Mouse (Mus musculus) limb, embryonic 13.5 days (tissue): ENCODE results near the gene Ptk6. TPM values are rescaled to one million over a fixed set of nuclear protein-coding genes. Genes with fewer than 3 reads are reported as not detected.
A peak's percentile ranks its signal among the peaks of the same experiment; 100 is the strongest.

Experiments used
- ATAC-seq: fragments of 200-750 bp; cut with Nextera tagmentation; 2 replicates; pipeline ENCODE4 v1.8.0; 2017; ENCODE audit warnings: low read depth, moderate number of reproducible peaks, moderate TSS enrichment; ENCODE audit not compliant: low FRiP score
- H3K27ac ChIP-seq: fragments of 300-500 bp; sonication (generic); 2 replicates; pipeline ENCODE4 v1.5.1; 2015; ENCODE audit warnings: inconsistent platforms, mild to moderate bottlenecking, moderate library complexity
- H3K27me3 ChIP-seq: fragments of 300-500 bp; sonication (generic); 2 replicates; pipeline ENCODE4 v1.6.1; 2015; ENCODE audit warnings: mild to moderate bottlenecking, inconsistent platforms
- H3K36me3 ChIP-seq: fragments of 300-500 bp; sonication (generic); 2 replicates; pipeline ENCODE4 v1.6.1; 2015; ENCODE audit warnings: inconsistent platforms, mild to moderate bottlenecking, moderate library complexity
- H3K4me1 ChIP-seq: fragments of 300-500 bp; sonication (generic); 2 replicates; pipeline ENCODE4 v1.6.1; 2015; ENCODE audit warnings: inconsistent platforms
- H3K4me2 ChIP-seq: fragments of 300-500 bp; sonication (generic); replicated peaks from 2 replicates; pipeline ENCODE4 v1.6.1; 2015; ENCODE audit warnings: inconsistent platforms, mild to moderate bottlenecking, moderate library complexity
- H3K4me3 ChIP-seq: fragments of 300-500 bp; sonication (generic); 2 replicates; pipeline ENCODE4 v1.5.1; 2015; ENCODE audit warnings: moderate library complexity, mild to moderate bottlenecking, inconsistent platforms
- H3K9ac ChIP-seq: fragments of 300-500 bp; sonication (generic); 2 replicates; pipeline ENCODE4 v1.6.1; 2015; ENCODE audit warnings: mild to moderate bottlenecking, inconsistent platforms
- H3K9me3 ChIP-seq: fragments of 300-500 bp; sonication (generic); 2 replicates; pipeline ENCODE4 v1.6.1; 2016; ENCODE audit warnings: inconsistent platforms
- WGBS: fragments of 180-500 bp; shearing (Covaris S2); methylation state at CpG from one replicate; pipeline ENCODE4 v1.1.7; 2015; 5-methylcytosine and 5-hydroxymethylcytosine counted together
- polyA plus RNA-seq: library from polyadenylated mRNA; unstranded; fragments of >200 nt; fragmentation: Nextera tagmentation; extraction: Ambion mirVana; gene quantifications from 2 replicates; pipeline ENCODE4 v1.2.1, GENCODE M21; 2015

Ptk6 gene
- polyA plus RNA-seq, 1 experiment from 2014 or later, result not detected

GRCm38 (mm10) chr2:181188681-181189080 lies 13.9 kb downstream of the Ptk6 start:
- peak overlapping the region; percentile 78 for H3K4me2 ChIP-seq
- H3K27ac ChIP-seq, result peak overlapping the region; percentile 22; the same call in 1 of the 2 replicates
- H3K9ac ChIP-seq, result peak overlapping the region; percentile 39
- peaks cover 12% of the 10 kb centered on the region for H3K36me3 ChIP-seq
- peak overlapping the region; percentile 73 for H3K4me3 ChIP-seq
- H3K4me1 ChIP-seq, result peaks cover 10% of the 10 kb centered on the region
- ATAC-seq, result no peak
- no peaks in the 10 kb centered on the region for H3K9me3 ChIP-seq
- WGBS, result 47% methylated on average over 2 of the region's 2 CpGs
- H3K27me3 ChIP-seq, result no peaks in the 10 kb centered on the region

- Histone ChIP-seq H3K4me3 (peak within 1 kb of the TSS; percentile 73), H3K4me1 (peaks cover 10% of the 10 kb centered on the region), H3K36me3 (peaks cover 12% of the 10 kb centered on the region), H3K27ac (peak within 1 kb of the TSS; percentile 96), H3K9me3 (no peaks in the 10 kb centered on the region), H3K9ac (peak within 1 kb of the TSS; percentile 93), H3K4me2 (peak within 1 kb of the TSS; percentile 78), H3K27me3 (no peaks in the 10 kb centered on the region)
- ATAC-seq, result peak; percentile 94
- under 1% methylated on average over 64 of the region's 64 CpGs for WGBS
These were observed 15.2 kb downstream of the Ptk6 start, which contains the start of gene Ppdpf for GRCm38 (mm10) chr2:181187121-181188000. Gene Ppdpf, plus strand, starts transcription at chr2:181187247.

GRCm38 (mm10) chr2:181186635-181187034 lies 16.0 kb downstream of the Ptk6 start:
- H3K27ac ChIP-seq, result peak overlapping the region; percentile 96
- peaks cover 10% of the 10 kb centered on the region for H3K4me1 ChIP-seq
- ATAC-seq, result peak; percentile 81
- H3K9me3 ChIP-seq, result no peaks in the 10 kb centered on the region
- H3K9ac ChIP-seq, result peak overlapping the region; percentile 93
- H3K36me3 ChIP-seq, result peaks cover 12% of the 10 kb centered on the region
- H3K27me3 ChIP-seq, result no peaks in the 10 kb centered on the region
- H3K4me3 ChIP-seq, result peak overlapping the region; percentile 73
- H3K4me2 ChIP-seq, result peak overlapping the region; percentile 78
- WGBS, result under 1% methylated on average over 14 of the region's 14 CpGs

GRCm38 (mm10) chr2:181180898-181181297 lies 21.7 kb downstream of the Ptk6 start:
- WGBS, result 80% methylated on average over 6 of the region's 6 CpGs
- no peak for ATAC-seq
- Histone ChIP-seq H3K36me3 (no peaks in the 10 kb centered on the region), H3K9me3 (no peaks in the 10 kb centered on the region), H3K9ac (no peak overlapping the region), H3K4me3 (no peak overlapping the region), H3K4me2 (no peak overlapping the region), H3K4me1 (no peaks in the 10 kb centered on the region), H3K27me3 (no peaks in the 10 kb centered on the region), H3K27ac (no peak overlapping the region)

- Histone ChIP-seq H3K4me3 (no peak overlapping the region), H3K4me1 (no peaks in the 10 kb centered on the region), H3K9me3 (no peaks in the 10 kb centered on the region), H3K9ac (no peak overlapping the region), H3K36me3 (no peaks in the 10 kb centered on the region), H3K27me3 (no peaks in the 10 kb centered on the region), H3K4me2 (no peak overlapping the region), H3K27ac (no peak overlapping the region)
- WGBS, result 77% methylated on average over 5 of the region's 5 CpGs
- no peak for ATAC-seq
These were observed 24.1 kb downstream of the Ptk6 start for GRCm38 (mm10) chr2:181178471-181178870.

- Histone ChIP-seq H3K27ac (no peak overlapping the region), H3K9ac (no peak overlapping the region), H3K4me1 (no peaks in the 10 kb centered on the region), H3K27me3 (no peaks in the 10 kb centered on the region), H3K4me2 (no peak overlapping the region), H3K36me3 (no peaks in the 10 kb centered on the region), H3K4me3 (no peak overlapping the region), H3K9me3 (no peaks in the 10 kb centered on the region)
- no peak for ATAC-seq
- 74% methylated on average over 3 of the region's 3 CpGs for WGBS
These were observed 24.6 kb downstream of the Ptk6 start for GRCm38 (mm10) chr2:181178015-181178414.

- H3K27ac ChIP-seq, result no peak overlapping the region
- 87% methylated on average over 3 of the region's 3 CpGs for WGBS
- H3K4me3 ChIP-seq, result no peak overlapping the region
- H3K4me2 ChIP-seq, result no peak overlapping the region
- H3K9me3 ChIP-seq, result no peaks in the 10 kb centered on the region
- H3K4me1 ChIP-seq, result no peaks in the 10 kb centered on the region
- no peaks in the 10 kb centered on the region for H3K36me3 ChIP-seq
- H3K27me3 ChIP-seq, result no peaks in the 10 kb centered on the region
- no peak overlapping the region for H3K9ac ChIP-seq
- ATAC-seq, result no peak
These were observed 27.9 kb downstream of the Ptk6 start for GRCm38 (mm10) chr2:181174646-181175045.

- no peak overlapping the region for H3K9ac ChIP-seq
- no peak overlapping the region for H3K4me2 ChIP-seq
- ATAC-seq, result no peak
- H3K27ac ChIP-seq, result no peak overlapping the region
- H3K4me3 ChIP-seq, result no peak overlapping the region
- no peaks in the 10 kb centered on the region for H3K36me3 ChIP-seq
- 0 out of 2 replicates have a peak, but pooled peaks cover 3% of the 10 kb centered on the region for H3K9me3 ChIP-seq
- no peaks in the 10 kb centered on the region for H3K4me1 ChIP-seq
- peaks cover 17% of the 10 kb centered on the region for H3K27me3 ChIP-seq
- whole genome bisulfite sequencing, result 79% methylated on average over 5 of the region's 5 CpGs
These were observed 36.1 kb downstream of the Ptk6 start for GRCm38 (mm10) chr2:181166469-181166868.

- no peaks in the 10 kb centered on the region for H3K36me3 ChIP-seq
These were observed 41.8 kb downstream of the Ptk6 start for GRCm38 (mm10) chr2:181160821-181161220.

GRCm38 (mm10) chr2:181159771-181160170 lies 42.8 kb downstream of the Ptk6 start:
- Histone ChIP-seq H3K27ac (no peak overlapping the region), H3K4me1 (0 out of 2 replicates have a peak, but pooled peaks cover 6% of the 10 kb centered on the region), H3K36me3 (no peaks in the 10 kb centered on the region), H3K4me3 (no peak overlapping the region), H3K9me3 (0 out of 2 replicates have a peak, but pooled peaks cover 3% of the 10 kb centered on the region), H3K4me2 (no peak overlapping the region), H3K9ac (no peak overlapping the region), H3K27me3 (peaks cover 48% of the 10 kb centered on the region)
- WGBS, result 0% methylated on average over 2 of the region's 2 CpGs
- ATAC-seq, result no peak

More at GRCm38 (mm10) chr2:181160821-181161220, 41.8 kb downstream of the Ptk6 start:
- H3K27ac ChIP-seq, result no peak overlapping the region
- H3K27me3 ChIP-seq, result peaks cover 44% of the 10 kb centered on the region
- H3K4me1 ChIP-seq, result 0 out of 2 replicates have a peak, but pooled peaks cover 6% of the 10 kb centered on the region
- H3K4me3 ChIP-seq, result no peak overlapping the region
- no peak for ATAC-seq
- WGBS, result 59% methylated on average over 4 of the region's 4 CpGs
- H3K9ac ChIP-seq, result no peak overlapping the region
- 0 out of 2 replicates have a peak, but pooled peaks cover 3% of the 10 kb centered on the region for H3K9me3 ChIP-seq
- H3K4me2 ChIP-seq, result no peak overlapping the region

- H3K4me1 ChIP-seq, result 0 out of 2 replicates have a peak, but pooled peaks cover 6% of the 10 kb centered on the region
- H3K9me3 ChIP-seq, result 0 out of 2 replicates have a peak, but pooled peaks cover 3% of the 10 kb centered on the region
- no peak overlapping the region for H3K9ac ChIP-seq
- no peak for ATAC-seq
- WGBS, result 57% methylated on average over 7 of the region's 7 CpGs
- H3K36me3 ChIP-seq, result no peaks in the 10 kb centered on the region
- H3K27me3 ChIP-seq, result peaks cover 55% of the 10 kb centered on the region
- no peak overlapping the region for H3K27ac ChIP-seq
- H3K4me3 ChIP-seq, result no peak overlapping the region
- no peak overlapping the region for H3K4me2 ChIP-seq
These were observed 43.5 kb downstream of the Ptk6 start for GRCm38 (mm10) chr2:181159091-181159514.

GRCm38 (mm10) chr2:181158471-181158870 lies 44.1 kb downstream of the Ptk6 start:
- 75% methylated on average over 2 of the region's 2 CpGs for WGBS
- Histone ChIP-seq H3K9me3 (no peaks in the 10 kb centered on the region), H3K27me3 (peaks cover 60% of the 10 kb centered on the region), H3K4me2 (no peak overlapping the region), H3K4me3 (no peak overlapping the region), H3K27ac (no peak overlapping the region), H3K4me1 (0 out of 2 replicates have a peak, but pooled peaks cover 6% of the 10 kb centered on the region), H3K9ac (no peak overlapping the region), H3K36me3 (no peaks in the 10 kb centered on the region)
- ATAC-seq, result no peak
